Mouse (Mus musculus) central nervous system, embryonic 11.5 days (tissue): ENCODE measurements around the gene Nudt19. TPM values are rescaled to one million over a fixed set of nuclear protein-coding genes. Genes with fewer than 3 reads are reported as not detected.

Experiments used
- polyA plus RNA-seq: library from polyadenylated mRNA; depleted of rRNA; stranded (reverse); fragments of >200 nt; gene quantifications from 2 replicates; pipeline ENCODE4 v1.2.3, GENCODE M21; 2012; rRNA removed

Nudt19 gene
- polyA plus RNA-seq = 26.7 and 34.5 TPM in 2 replicates

GRCm38 (mm10) chr7:35556205-35556603 is at the start of gene Nudt19:
Gene Nudt19 (minus strand): TSS chr7:35556304.

GRCm38 (mm10) chr7:35586055-35586905 is 30.2 kb upstream of the Nudt19 start, which contains the start of gene Ankrd27:
Gene Ankrd27 (plus strand): TSS chr7:35586244.

GRCm38 (mm10) chr7:35585191-35586054 is 29.3 kb upstream of the Nudt19 start, which contains the start of gene Rgs9bp:
Gene Rgs9bp (minus strand): TSS chr7:35585582.

GRCm38 (mm10) chr7:35537562-35537961 is 18.5 kb downstream of the Nudt19 start, which contains the start of gene Tdrd12:
Gene Tdrd12 (minus strand): TSS chr7:35537745.

Other genes with a start within 250 kb of the Nudt19 start
- gene Gpatch1, start 237.9 kb downstream of the Nudt19 start, polyA plus RNA-seq = 12.8 and 17.5 TPM in 2 replicates
- 1.8 and 2.3 TPM in 2 replicates for gene Rhpn2, start 222.1 kb downstream of the Nudt19 start, polyA plus RNA-seq
- 7.8 and 8.8 TPM in 2 replicates for gene Faap24, start 159.5 kb downstream of the Nudt19 start, polyA plus RNA-seq
- gene Cep89, start 159.3 kb downstream of the Nudt19 start, polyA plus RNA-seq = 47.0 and 88.6 TPM in 2 replicates
- gene Slc7a9, start 107.5 kb downstream of the Nudt19 start, polyA plus RNA-seq = 0.37 and 0.93 TPM in 2 replicates
- 0.11 TPM in 1 of 2 replicates, not detected in the other for gene Tdrd12, start 18.6 kb downstream of the Nudt19 start, polyA plus RNA-seq
- 0.37 and 0.43 TPM in 2 replicates for gene Rgs9bp, start 29.3 kb upstream of the Nudt19 start, polyA plus RNA-seq
- gene Ankrd27, start 29.9 kb upstream of the Nudt19 start, polyA plus RNA-seq = 30.1 and 31.7 TPM in 2 replicates
- gene Pdcd5, start 91.2 kb upstream of the Nudt19 start, polyA plus RNA-seq = 247 and 309 TPM in 2 replicates
- gene Dpy19l3, start 198.2 kb upstream of the Nudt19 start, polyA plus RNA-seq = 20.6 and 47.9 TPM in 2 replicates
- 20.1 and 25.2 TPM in 2 replicates for gene Zfp507, start 246.7 kb upstream of the Nudt19 start, polyA plus RNA-seq